Mouse (Mus musculus): ENCODE data around the gene Cisd1. TPM values are rescaled to one million over a fixed set of nuclear protein-coding genes. Genes with fewer than 3 reads are reported as not detected.

The Cisd1 gene
- total RNA-seq, 2 experiments from 2014 or later: 349 to 364 TPM

DNA sequence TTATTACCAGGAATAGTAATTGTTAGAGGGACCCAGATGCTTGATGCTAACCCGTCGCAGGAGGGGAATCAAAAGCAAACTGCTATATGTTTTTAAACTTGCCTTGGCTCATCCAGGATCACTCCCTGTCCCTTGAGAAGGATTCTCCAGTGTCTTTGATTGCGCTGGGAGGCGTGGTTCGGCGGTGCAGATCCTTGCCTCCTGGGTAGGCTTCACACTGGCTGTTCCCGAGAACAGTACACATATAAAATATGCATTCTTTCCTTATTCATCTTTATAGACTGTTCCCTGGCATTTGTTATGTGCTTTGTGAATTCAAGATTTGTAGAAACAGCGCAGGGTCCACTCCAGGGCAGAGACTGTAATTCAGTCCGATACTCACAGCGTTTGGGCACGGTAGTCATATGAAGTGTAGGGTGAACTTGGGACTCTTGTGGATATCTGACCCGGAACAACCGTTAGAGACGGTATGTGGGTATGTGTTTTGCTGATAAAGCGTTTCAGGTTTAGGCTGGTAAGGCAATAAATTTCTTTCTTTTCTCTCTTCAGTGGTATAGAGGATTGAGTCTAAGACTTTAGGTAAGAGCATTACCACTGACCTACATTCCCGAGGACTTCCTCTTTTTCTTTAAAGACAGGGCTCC is 4.0 kb upstream of the Cisd1 start:
- no peak for DNase-seq

DNA sequence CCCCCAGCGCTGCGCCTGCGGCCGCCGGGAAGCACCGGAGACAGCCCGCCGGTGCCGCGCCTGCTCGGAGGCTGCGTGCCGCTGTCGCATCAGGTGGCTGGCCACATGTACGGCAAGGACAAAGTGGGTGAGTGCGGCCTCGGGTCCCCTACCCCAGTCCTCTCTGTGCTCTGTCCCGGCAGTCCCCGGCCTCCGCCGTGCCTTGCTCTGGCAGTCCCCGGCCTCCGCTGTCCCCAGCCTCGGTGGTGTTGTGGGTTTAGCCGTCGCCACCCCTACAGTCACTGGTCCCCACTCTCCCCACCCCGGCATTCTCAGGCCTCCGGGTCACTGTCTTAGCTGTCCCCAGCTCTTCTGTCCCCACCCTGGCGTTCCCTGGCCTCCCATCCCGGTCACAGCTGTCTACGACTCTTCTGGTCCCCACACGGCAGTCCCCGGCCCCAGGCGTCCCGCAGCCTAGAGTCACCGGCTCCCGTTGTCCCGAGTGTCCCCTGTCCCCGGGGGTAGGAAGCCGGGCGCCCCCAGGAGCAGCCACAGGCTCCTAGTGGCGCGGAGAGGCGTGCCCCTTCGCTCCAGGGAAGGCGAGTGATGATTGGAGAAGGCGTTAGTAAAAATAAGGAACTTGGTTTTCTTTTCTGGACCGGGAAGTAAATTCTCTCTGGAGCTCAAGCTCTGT is 3.3 kb upstream of the Cisd1 start:
- DNase-seq: peak; percentile 61 to 70

DNA sequence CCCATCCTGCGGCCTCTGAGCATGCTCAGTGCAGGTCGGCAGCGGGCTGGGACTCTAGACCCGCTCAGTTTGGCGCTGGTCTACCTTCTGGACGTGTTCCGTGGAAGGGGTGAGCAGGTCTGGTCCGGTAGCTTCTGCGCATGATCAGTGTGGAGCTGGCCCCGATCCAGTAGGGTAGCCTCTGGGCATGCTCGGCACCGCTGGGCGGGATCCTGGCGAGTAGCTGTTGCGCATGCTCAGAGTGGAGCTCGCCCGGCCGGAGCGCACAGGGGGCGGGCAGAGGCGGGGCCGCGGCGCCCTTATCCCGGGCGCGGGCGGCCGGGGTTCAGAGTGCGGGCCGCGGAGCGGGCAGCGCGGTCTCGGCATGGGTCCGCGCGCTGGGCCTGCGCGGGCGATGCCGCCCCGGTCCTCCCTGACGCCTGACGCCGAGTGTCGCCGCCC is 2.8 kb upstream of the Cisd1 start, which contains the start of gene Ipmk:
Gene Ipmk, plus strand, starts transcription at position 255 of the 441 bp plus-strand sequence.
- DNase-seq: peak; percentile 99 to 100

GRCm38 (mm10) chr10:71346722-71347508 is 2.2 kb upstream of the Cisd1 start:
- peak in 1 of 2 experiments; percentile 19 for DNase-seq

- DNase-seq: no peak
Measured at GRCm38 (mm10) chr10:71346106-71346505, 1.4 kb upstream of the Cisd1 start.

- DNase-seq: no peak
Measured at GRCm38 (mm10) chr10:71343567-71344265, 1.0 kb downstream of the Cisd1 start.

GRCm38 (mm10) chr10:71343130-71343529 is 1.6 kb downstream of the Cisd1 start:
- no peak for DNase-seq

- no peak for DNase-seq
Measured at GRCm38 (mm10) chr10:71342030-71342805, 2.5 kb downstream of the Cisd1 start.

GRCm38 (mm10) chr10:71341290-71341689 is 3.5 kb downstream of the Cisd1 start:
- no peak for DNase-seq

DNA sequence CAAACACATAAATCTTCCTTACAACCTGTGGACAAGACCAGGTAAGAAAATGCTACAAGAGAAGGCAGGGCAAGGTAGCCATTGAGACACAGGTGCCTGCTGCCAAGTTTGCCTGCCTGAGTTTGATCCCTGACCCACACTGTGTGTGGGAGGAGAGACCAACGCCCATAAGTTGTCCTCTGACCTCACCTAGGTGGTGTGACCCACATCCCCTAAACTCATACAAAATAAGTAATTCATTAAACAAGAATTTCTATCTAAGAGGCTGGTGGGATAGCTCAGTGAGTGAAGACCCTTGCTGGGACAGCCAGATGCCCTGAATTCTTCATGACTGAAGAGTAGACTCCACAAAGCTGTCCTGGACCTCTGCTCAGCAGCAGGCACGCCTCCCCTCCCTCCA is 4.6 kb downstream of the Cisd1 start:
- DNase-seq: no peak

GRCm38 (mm10) chr10:71339463-71339862 is 5.3 kb downstream of the Cisd1 start:
- DNase-seq: no peak

DNA sequence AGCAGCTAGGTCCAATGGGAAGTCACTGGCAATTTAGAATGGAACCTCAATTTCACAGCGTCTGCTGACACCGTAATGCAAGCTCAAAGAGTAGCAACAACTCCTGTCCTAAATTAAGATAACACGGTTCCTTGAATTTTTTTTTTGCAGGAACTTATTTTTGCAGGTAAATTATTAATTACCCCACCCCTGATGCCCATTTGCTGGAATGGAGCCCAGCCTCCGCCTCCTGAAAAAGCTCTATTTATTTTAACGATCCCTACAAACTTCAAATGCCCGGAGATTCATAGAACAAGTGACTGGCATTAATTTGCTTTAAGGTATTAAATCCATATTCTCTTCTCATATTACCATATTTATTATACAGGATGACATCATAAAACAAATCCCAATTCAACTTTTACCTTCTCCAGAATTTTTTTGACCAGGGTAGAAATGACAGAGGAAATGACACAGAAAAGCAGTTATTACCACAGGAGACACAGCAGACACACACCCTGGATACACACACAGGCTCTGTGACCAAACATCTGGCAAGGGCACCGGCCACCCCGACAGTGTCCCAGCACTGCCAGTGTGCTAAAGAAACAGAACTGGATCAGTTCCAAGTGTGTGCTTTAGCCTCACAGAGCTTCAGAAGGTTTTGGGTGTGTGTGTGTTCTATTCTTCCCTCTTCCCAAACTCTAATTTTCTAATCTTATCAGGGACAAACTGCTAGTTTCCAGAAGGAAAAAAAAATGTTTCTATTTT is 6.4 kb downstream of the Cisd1 start:
- DNase-seq: peak; percentile 38 to 53

GRCm38 (mm10) chr10:71337733-71338132 is 7.0 kb downstream of the Cisd1 start:
- DNase-seq: no peak

DNA sequence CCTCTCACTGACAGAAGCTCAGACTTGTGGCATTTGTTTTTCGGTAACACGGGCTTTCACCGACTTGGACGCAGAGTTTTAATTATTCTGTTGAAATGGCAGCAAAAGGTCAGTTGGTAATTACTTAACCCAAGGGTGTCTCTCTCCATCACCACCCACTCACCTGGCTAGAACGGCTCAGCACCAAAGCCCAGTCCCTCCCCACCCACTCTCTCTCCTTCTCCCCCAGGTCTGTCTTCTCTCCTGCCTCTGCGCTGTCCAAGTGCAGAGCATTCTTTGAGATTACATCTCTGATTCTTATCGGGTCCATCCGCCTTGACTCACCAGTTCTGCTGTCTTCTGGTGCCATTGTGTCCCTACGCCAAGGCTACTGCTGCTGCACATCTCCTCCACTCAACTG is 11.9 kb downstream of the Cisd1 start:
- DNase-seq: no peak

DNA sequence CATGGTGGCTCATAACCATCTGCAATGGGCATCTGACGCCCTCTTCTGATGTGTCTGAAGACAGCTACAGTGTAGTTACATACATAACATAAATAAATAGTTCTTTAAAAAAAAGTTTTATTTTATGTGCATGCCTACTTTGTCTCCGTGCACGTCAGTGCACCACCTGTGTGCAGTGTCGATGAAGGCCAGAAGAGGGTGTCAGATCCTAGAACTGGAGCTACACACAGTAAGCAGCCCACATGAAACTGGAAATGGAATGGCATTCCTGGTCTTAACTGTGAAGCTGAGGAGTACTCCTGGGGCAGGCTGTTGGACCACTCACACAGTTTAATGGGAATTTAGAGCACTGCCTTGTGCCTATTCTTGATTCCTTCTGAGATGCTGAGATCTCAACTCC is 12.4 kb downstream of the Cisd1 start:
- no peak for DNase-seq

- no peak for DNase-seq
Measured at GRCm38 (mm10) chr10:71331908-71332307, 12.8 kb downstream of the Cisd1 start.

- no peak for DNase-seq
Measured at GRCm38 (mm10) chr10:71330070-71330469, 14.7 kb downstream of the Cisd1 start.

DNA sequence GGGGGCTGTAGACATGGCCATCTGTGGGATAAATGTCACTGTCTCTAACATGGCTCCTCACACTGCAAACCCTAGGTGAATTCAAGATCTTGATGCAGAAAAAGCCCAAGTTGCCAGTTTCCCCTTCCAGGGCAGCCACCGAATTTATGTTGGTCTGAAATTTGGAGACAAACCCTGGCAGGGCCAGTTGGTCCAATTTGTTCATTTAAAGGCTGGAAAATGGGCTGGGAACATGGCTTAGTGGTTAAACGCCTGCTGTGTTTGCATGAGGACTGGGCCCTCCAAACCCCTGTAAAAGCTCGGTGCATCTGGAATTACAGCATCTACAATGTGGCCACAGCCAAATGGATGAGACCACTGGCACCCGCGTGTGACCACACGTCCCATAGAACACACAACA is 15.5 kb downstream of the Cisd1 start:
- DNase-seq: no peak

DNA sequence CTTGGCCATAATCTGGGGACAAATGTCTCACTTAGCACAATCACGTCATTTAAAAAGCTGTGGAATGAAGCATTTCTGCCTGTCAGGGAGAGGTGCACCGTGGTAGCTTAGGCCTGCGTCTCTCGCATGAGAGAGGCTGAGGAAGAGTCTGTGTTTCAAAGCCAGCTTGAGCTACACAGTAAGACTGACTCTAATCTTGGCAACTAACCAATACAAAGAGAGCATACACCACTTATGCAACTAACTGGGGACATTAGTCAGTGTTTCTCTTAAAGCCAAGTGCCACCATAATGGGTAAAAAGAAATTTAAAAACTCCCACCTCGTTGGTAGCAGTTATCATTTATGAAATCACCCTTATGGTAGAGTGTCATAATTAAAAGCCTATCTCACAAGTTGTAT is 15.9 kb downstream of the Cisd1 start:
- DNase-seq: no peak

DNA sequence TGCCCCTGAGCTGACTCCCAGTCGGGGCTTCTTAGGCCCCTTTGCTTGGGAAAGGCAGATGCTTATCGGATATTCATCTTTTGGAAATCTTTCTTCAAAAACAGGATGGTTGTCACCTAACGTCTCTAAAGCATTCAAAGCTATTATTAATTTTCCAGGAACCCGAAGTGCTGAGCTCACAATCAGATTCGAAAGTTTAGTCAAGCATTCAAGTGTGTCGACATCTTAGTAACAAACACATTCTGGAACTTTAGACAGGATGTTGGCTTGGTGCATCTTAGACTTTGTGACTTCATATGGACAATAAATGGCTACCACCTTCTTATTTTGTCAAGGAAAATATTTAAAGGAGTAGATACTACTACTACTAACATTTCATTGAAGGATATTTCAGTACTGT is 16.4 kb downstream of the Cisd1 start:
- no peak for DNase-seq

- no peak for DNase-seq
Measured at GRCm38 (mm10) chr10:71327386-71327785, 17.4 kb downstream of the Cisd1 start.
